Mouse (Mus musculus) lung, postnatal 0 days (tissue): ENCODE data around the gene Chmp4b. TPM values are rescaled to one million over a fixed set of nuclear protein-coding genes. Genes with fewer than 3 reads are reported as not detected.

ENCODE experiments used
- ATAC-seq: fragments of 200-750 bp; cut with Nextera tagmentation; 2 replicates; pipeline ENCODE4 v1.8.0; 2017; ENCODE audit warnings: moderate library complexity
- DNase-seq: peaks from one replicate; pipeline ENCODE4 v3.0.0-alpha.2; 2016; ENCODE audit warnings: low spot score
- H3K27ac ChIP-seq: fragments of 300-500 bp; sonication (generic); 2 replicates; pipeline ENCODE4 v1.5.1; 2014; ENCODE audit warnings: antibody characterized with exemption, mild to moderate bottlenecking, low read length, mixed read lengths
- H3K27me3 ChIP-seq: fragments of 300-500 bp; sonication (generic); replicated peaks from 2 replicates; pipeline ENCODE4 v1.6.1; 2014; ENCODE audit warnings: low read length, mixed read lengths; ENCODE audit not compliant: insufficient read depth
- H3K36me3 ChIP-seq: fragments of 300-500 bp; sonication (generic); 2 replicates; pipeline ENCODE4 v1.6.1; 2014; ENCODE audit warnings: low read length, mixed read lengths; ENCODE audit not compliant: insufficient read depth
- H3K4me1 ChIP-seq: fragments of 300-500 bp; sonication (generic); 2 replicates; pipeline ENCODE4 v1.6.1; 2014; ENCODE audit warnings: antibody characterized with exemption, low read depth, low read length, mixed read lengths; ENCODE audit not compliant: insufficient read depth
- H3K4me2 ChIP-seq: fragments of 300-500 bp; sonication (generic); replicated peaks from 2 replicates; pipeline ENCODE4 v1.6.1; 2014; ENCODE audit warnings: low read depth, mild to moderate bottlenecking, low read length, moderate library complexity, mixed read lengths
- H3K4me3 ChIP-seq: fragments of 300-500 bp; sonication (generic); 2 replicates; pipeline ENCODE4 v1.5.1; 2014; ENCODE audit warnings: low read depth, low read length
- H3K9ac ChIP-seq: fragments of 300-500 bp; sonication (generic); replicated peaks from 2 replicates; pipeline ENCODE4 v1.6.1; 2014; ENCODE audit warnings: low read depth, mild to moderate bottlenecking
- H3K9me3 ChIP-seq: fragments of 300-500 bp; sonication (generic); 2 replicates; pipeline ENCODE4 v1.6.1; 2016; ENCODE audit warnings: low read length, mixed read lengths
- CTCF ChIP-seq: IDR thresholded peaks from 2 replicates; pipeline ENCODE4 v1.5.1; 2016; ENCODE audit warnings: antibody characterized with exemption, mild to moderate bottlenecking
- EP300 ChIP-seq: IDR thresholded peaks from 2 replicates; pipeline ENCODE4 v1.6.1; 2016; ENCODE audit warnings: antibody characterized with exemption, mild to moderate bottlenecking, control low read depth
- WGBS: fragments of 180-500 bp; shearing (Covaris S2); extraction: QIAGEN DNeasy Blood & Tissue Kit; methylation state at CpG from one replicate; pipeline ENCODE4 v1.1.7; 2014; 5-methylcytosine and 5-hydroxymethylcytosine counted together
- polyA plus RNA-seq: library from polyadenylated mRNA; unstranded; fragments of >200 nt; fragmentation: Nextera tagmentation; extraction: Ambion mirVana; gene quantifications from 2 replicates; pipeline ENCODE4 v1.2.1, GENCODE M21; 2015

The Chmp4b gene
- polyA plus RNA-seq, 1 experiment from 2014 or later, result 33.7 TPM

DNA sequence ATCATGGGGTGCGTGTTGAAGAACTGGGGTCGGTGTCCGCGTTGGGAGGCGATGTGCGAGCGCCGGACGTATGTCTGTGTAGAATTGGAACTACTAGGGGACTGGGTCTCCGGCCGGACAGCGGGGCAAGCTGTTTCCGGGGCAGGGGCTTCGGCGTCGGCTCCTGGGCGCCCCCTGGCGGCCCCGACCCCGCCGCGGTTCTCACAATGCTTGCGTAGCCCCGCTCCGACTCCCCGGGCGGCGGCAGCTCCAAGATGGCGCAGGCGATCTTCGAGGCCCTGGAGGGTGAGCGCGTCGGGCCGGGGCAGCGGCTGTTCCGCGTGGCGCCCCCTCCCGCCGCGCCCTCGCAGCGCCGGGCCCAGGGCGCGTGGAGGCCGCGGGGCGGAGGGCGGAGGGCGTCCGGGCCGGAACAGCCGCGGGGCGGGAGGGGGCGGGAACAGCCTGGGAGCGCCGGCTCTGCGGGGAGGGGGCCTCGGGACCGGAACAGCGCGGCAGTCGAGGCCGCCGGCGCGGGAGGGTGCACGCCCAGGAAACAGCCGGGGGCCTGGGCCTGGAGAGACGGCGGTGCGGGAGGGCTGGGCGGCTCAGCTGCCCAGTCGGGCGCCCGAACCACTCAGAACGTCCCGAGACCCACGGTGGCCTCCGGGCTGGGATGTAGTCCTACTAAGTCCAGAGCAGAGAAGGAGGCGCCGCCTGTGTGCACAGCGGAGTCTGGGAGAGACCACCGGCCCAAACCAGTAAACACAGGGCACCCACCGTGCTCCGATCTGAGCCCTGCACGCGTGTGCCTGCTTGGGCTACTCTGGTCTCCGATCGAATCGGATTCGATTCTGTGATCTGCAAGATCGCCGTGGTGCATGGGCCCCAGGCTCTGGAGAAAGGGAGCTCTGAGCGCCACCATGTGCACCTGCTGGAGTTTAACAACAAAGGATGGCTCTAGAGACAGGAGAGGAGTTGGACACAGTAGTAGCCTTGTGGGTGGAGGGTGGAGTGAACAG lies 38.1 kb upstream of the Chmp4b start, which contains the start of the genes Zfp341 and 4930519P11Rik:
TSS of gene Zfp341 (plus strand) at position 180 of the 998 bp plus-strand sequence.
TSS of gene 4930519P11Rik (minus strand) at position 320 of the 998 bp plus-strand sequence.
- peak; percentile 95 for ATAC-seq
- H3K4me1 ChIP-seq, result no peaks in the 10 kb centered on the region
- H3K9ac ChIP-seq, result peak within 1 kb of the TSS; percentile 48
- peak within 1 kb of the TSS; percentile 62 for H3K4me2 ChIP-seq
- H3K27me3 ChIP-seq, result no peaks in the 10 kb centered on the region
- H3K9me3 ChIP-seq, result no peaks in the 10 kb centered on the region
- peak within 1 kb of the TSS; percentile 95 for H3K27ac ChIP-seq
- no peaks in the 10 kb centered on the region for H3K36me3 ChIP-seq
- peak; percentile 96 for DNase-seq
- peak within 1 kb of the TSS; percentile 49 for H3K4me3 ChIP-seq
- TF ChIP-seq EP300 (no peak), CTCF (peak; percentile 81)
- WGBS, result under 1% methylated on average over 62 of the region's 98 CpGs

- H3K4me3 ChIP-seq, result no peak overlapping the region
Measured at GRCm38 (mm10) chr2:154614841-154615576, 36.5 kb upstream of the Chmp4b start.

DNA sequence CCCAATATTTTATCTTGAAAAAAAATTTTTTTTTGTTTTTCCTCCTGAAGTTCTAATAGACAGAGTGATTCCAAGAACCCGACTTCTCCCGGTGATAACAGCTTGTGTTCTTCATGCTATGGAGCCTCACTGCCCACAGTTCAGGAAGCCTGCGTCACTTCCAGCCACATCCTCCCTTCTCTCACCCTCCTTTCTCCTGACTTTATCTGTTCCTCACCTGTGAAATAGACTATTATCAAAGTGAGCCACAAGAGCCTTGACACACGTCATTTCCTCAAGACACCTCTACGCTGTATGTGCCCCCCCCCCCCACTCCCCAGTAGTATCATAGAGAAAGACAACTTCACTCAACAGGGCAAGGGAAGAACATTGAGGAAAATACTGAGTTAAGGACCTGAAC lies 35.8 kb upstream of the Chmp4b start:
- Histone ChIP-seq H3K27ac (no peak overlapping the region), H3K9me3 (no peaks in the 10 kb centered on the region), H3K4me2 (no peak overlapping the region), H3K36me3 (no peaks in the 10 kb centered on the region), H3K4me1 (no peaks in the 10 kb centered on the region), H3K4me3 (no peak overlapping the region), H3K9ac (no peak overlapping the region), H3K27me3 (no peaks in the 10 kb centered on the region)
- ATAC-seq, result no peak
- DNase-seq, result no peak
- TF ChIP-seq CTCF (no peak), EP300 (no peak)
- 69% methylated on average over 5 of the region's 5 CpGs for WGBS

More at GRCm38 (mm10) chr2:154614841-154615576, 36.5 kb upstream of the Chmp4b start:
- TF ChIP-seq EP300 (no peak), CTCF (no peak)
- Histone ChIP-seq H3K27me3 (no peaks in the 10 kb centered on the region), H3K36me3 (no peaks in the 10 kb centered on the region), H3K4me2 (peak overlapping the region; percentile 28; the same call in 1 of the 2 replicates), H3K27ac (no peak overlapping the region), H3K4me1 (no peaks in the 10 kb centered on the region), H3K9ac (no peak overlapping the region), H3K9me3 (no peaks in the 10 kb centered on the region)
- no peak for ATAC-seq
- WGBS, result 46% methylated on average over 19 of the region's 19 CpGs
- DNase-seq, result no peak

GRCm38 (mm10) chr2:154617061-154617460 lies 34.4 kb upstream of the Chmp4b start:
- Histone ChIP-seq H3K36me3 (no peaks in the 10 kb centered on the region), H3K4me3 (no peak overlapping the region), H3K4me2 (no peak overlapping the region), H3K9me3 (no peaks in the 10 kb centered on the region), H3K9ac (no peak overlapping the region), H3K27ac (no peak overlapping the region), H3K4me1 (no peaks in the 10 kb centered on the region), H3K27me3 (no peaks in the 10 kb centered on the region)
- WGBS, result 93% methylated on average over 3 of the region's 3 CpGs
- TF ChIP-seq EP300, result no peak
- TF ChIP-seq CTCF, result no peak
- DNase-seq, result no peak
- ATAC-seq, result no peak

- no peak for ATAC-seq
- no peak for DNase-seq
- Histone ChIP-seq H3K4me1 (no peaks in the 10 kb centered on the region), H3K36me3 (peaks cover 9% of the 10 kb centered on the region; the same call in 1 of the 2 replicates), H3K9ac (no peak overlapping the region), H3K4me3 (no peak overlapping the region), H3K27ac (no peak overlapping the region), H3K4me2 (no peak overlapping the region), H3K27me3 (no peaks in the 10 kb centered on the region), H3K9me3 (no peaks in the 10 kb centered on the region)
- 57% methylated on average over 5 of the region's 5 CpGs for WGBS
- peak; percentile 12; the same call in 1 of the 2 replicates for TF ChIP-seq CTCF
- no peak for TF ChIP-seq EP300
Measured at GRCm38 (mm10) chr2:154621684-154622083, 29.8 kb upstream of the Chmp4b start.

- TF ChIP-seq EP300 (no peak), CTCF (no peak; the same call in 1 of the 2 replicates)
- no peaks in the 10 kb centered on the region for H3K27me3 ChIP-seq
- no peak overlapping the region for H3K4me2 ChIP-seq
- peaks cover 9% of the 10 kb centered on the region; the same call in 1 of the 2 replicates for H3K36me3 ChIP-seq
- H3K27ac ChIP-seq, result no peak overlapping the region
- H3K4me1 ChIP-seq, result no peaks in the 10 kb centered on the region
- ATAC-seq, result no peak
- no peaks in the 10 kb centered on the region for H3K9me3 ChIP-seq
- no peak overlapping the region for H3K9ac ChIP-seq
- DNase-seq, result no peak
- H3K4me3 ChIP-seq, result no peak overlapping the region
Measured at GRCm38 (mm10) chr2:154624137-154624536, 27.4 kb upstream of the Chmp4b start.
